Mouse (Mus musculus) intestine, embryonic 16.5 days (tissue): ENCODE measurements at regions not wholly inside any gene's neighbourhood (a gene's known extent, or its start where the extent isn't known, plus 50 kb on each side); places are given as distances from the start of the nearest gene placed in this dataset.

Source experiments
- ATAC-seq: fragments of 200-750 bp; cut with Nextera tagmentation; 2 replicates; pipeline ENCODE4 v1.8.0; 2017; ENCODE audit warnings: moderate TSS enrichment, moderate library complexity
- H3K27ac ChIP-seq: fragments of 300-500 bp; sonication (generic); 2 replicates; pipeline ENCODE4 v1.5.1; 2014; ENCODE audit warnings: mild to moderate bottlenecking, low read length
- H3K27me3 ChIP-seq: fragments of 300-500 bp; sonication (generic); replicated peaks from 2 replicates; pipeline ENCODE4 v1.6.1; 2014; ENCODE audit warnings: low read length, control low read depth, mixed read lengths; ENCODE audit not compliant: control insufficient read depth, insufficient read depth
- H3K36me3 ChIP-seq: fragments of 300-500 bp; sonication (generic); 2 replicates; pipeline ENCODE4 v1.6.1; 2014; ENCODE audit warnings: low read length, control low read depth; ENCODE audit not compliant: control insufficient read depth, insufficient read depth
- H3K4me1 ChIP-seq: fragments of 300-500 bp; sonication (generic); 2 replicates; pipeline ENCODE4 v1.6.1; 2014; ENCODE audit warnings: low read length, control low read depth, mixed read lengths; ENCODE audit not compliant: control insufficient read depth, insufficient read depth
- H3K4me2 ChIP-seq: fragments of 300-500 bp; sonication (generic); 2 replicates; pipeline ENCODE4 v1.6.1; 2014; ENCODE audit warnings: low read depth, low read length, control low read depth
- H3K4me3 ChIP-seq: fragments of 300-500 bp; sonication (generic); 2 replicates; pipeline ENCODE4 v1.5.1; 2014; ENCODE audit warnings: mild to moderate bottlenecking, low read length
- H3K9ac ChIP-seq: fragments of 300-500 bp; sonication (generic); 2 replicates; pipeline ENCODE4 v1.6.1; 2014; ENCODE audit warnings: low read depth, low read length
- H3K9me3 ChIP-seq: fragments of 300-500 bp; sonication (generic); 2 replicates; pipeline ENCODE4 v1.6.1; 2016; ENCODE audit warnings: low read length, control low read depth; ENCODE audit not compliant: control insufficient read depth
- WGBS: fragments of 180-500 bp; shearing (Covaris S2); extraction: QIAGEN DNeasy Blood & Tissue Kit; methylation state at CpG from one replicate; pipeline ENCODE4 v1.1.7; 2014; 5-methylcytosine and 5-hydroxymethylcytosine counted together

DNA sequence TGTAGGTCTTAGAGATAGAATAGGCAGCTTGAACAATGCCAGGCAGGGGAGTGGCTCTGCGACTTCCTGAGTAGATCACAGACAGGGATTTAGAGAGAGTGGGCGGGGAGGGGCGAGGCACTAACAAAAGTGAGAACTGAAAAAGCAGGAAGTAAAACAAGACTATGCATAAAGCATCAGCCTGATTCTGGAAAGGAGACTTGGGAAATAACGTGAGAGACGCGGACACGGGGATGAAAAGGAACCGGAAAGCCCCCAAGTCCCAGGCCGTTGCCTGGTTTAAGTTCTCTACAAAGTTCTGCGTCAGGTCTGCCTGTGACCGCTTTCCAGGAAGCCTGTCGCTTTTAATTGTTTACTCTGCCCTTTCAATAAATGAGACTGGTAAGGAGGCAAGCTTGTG, 86.3 kb downstream of the D16Ertd472e start:
- peak overlapping the region; percentile 50 for H3K4me2 ChIP-seq
- no peaks in the 10 kb centered on the region; the same call in 1 of the 2 replicates for H3K9me3 ChIP-seq
- H3K9ac ChIP-seq: peak overlapping the region; percentile 45
- H3K27me3 ChIP-seq: no peaks in the 10 kb centered on the region
- 14% methylated on average over 12 of the region's 12 CpGs for WGBS
- no peak overlapping the region for H3K27ac ChIP-seq
- peak; percentile 73 for ATAC-seq
- no peaks in the 10 kb centered on the region for H3K4me1 ChIP-seq
- peak overlapping the region; percentile 36 for H3K4me3 ChIP-seq
- H3K36me3 ChIP-seq: no peaks in the 10 kb centered on the region

DNA sequence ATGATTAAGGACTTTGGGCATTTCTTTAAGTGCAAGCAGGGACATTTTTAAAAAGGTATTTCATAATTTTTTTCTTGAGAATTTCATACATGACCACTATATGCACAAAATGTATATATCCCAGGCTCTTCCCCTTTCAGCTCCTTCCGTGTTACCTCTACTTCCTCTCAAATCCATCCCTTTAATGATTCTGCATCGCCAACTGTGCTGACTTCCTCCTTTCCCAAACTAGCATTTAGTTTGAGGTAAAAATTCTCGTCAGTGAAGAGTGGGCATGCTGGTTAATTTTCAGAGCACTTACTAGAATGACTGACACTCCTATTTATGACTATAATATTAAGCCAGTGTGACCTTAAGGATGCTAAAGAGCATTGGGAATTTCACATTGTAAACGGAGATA, 86.9 kb downstream of the D16Ertd472e start:
- WGBS: 62% methylated on average over 4 of the region's 4 CpGs

GRCm38 (mm10) chr16:78486531-78486930, 90.0 kb downstream of the D16Ertd472e start:
- H3K4me1 ChIP-seq: no peaks in the 10 kb centered on the region
- no peak overlapping the region for H3K9ac ChIP-seq
- no peak overlapping the region for H3K4me3 ChIP-seq
- H3K9me3 ChIP-seq: no peaks in the 10 kb centered on the region
- no peaks in the 10 kb centered on the region for H3K36me3 ChIP-seq
- no peak overlapping the region for H3K27ac ChIP-seq
- no peak overlapping the region for H3K4me2 ChIP-seq
- H3K27me3 ChIP-seq: no peaks in the 10 kb centered on the region
- no peak for ATAC-seq
- 89% methylated on average over 6 of the region's 6 CpGs for WGBS

More for the DNA sequence above, 86.9 kb downstream of the D16Ertd472e start:
- no peak overlapping the region for H3K4me3 ChIP-seq
- no peaks in the 10 kb centered on the region for H3K36me3 ChIP-seq
- no peaks in the 10 kb centered on the region for H3K4me1 ChIP-seq
- no peak for ATAC-seq
- H3K9me3 ChIP-seq: no peaks in the 10 kb centered on the region; the same call in 1 of the 2 replicates
- H3K27me3 ChIP-seq: no peaks in the 10 kb centered on the region
- H3K9ac ChIP-seq: no peak overlapping the region
- H3K27ac ChIP-seq: no peak overlapping the region
- H3K4me2 ChIP-seq: no peak overlapping the region; the same call in 1 of the 2 replicates

DNA sequence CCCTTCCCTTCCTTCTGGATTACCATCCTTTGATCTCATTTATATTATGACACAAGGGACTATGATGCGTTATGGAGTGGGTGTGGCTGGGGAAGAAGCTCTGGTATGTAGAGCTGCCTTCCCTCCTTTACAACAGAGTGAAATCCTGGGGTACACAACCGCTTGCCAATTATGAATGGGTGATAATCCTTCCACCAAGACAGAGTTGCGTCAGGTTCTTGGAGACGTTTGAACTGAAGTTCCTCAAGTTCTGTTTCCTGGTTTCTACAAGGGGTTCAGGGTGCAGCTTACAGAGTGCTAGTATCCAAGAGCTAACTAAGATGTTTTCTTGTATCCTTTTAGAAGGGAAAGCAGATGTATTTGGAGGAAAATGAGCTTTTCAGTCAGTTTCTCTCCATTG, 92.2 kb downstream of the D16Ertd472e start:
- no peak overlapping the region for H3K4me2 ChIP-seq
- H3K36me3 ChIP-seq: no peaks in the 10 kb centered on the region
- no peak overlapping the region for H3K9ac ChIP-seq
- no peak overlapping the region for H3K4me3 ChIP-seq
- H3K27ac ChIP-seq: no peak overlapping the region
- no peaks in the 10 kb centered on the region for H3K27me3 ChIP-seq
- H3K4me1 ChIP-seq: no peaks in the 10 kb centered on the region
- H3K9me3 ChIP-seq: no peaks in the 10 kb centered on the region
- ATAC-seq: no peak
- 93% methylated on average over 4 of the region's 4 CpGs for WGBS

DNA sequence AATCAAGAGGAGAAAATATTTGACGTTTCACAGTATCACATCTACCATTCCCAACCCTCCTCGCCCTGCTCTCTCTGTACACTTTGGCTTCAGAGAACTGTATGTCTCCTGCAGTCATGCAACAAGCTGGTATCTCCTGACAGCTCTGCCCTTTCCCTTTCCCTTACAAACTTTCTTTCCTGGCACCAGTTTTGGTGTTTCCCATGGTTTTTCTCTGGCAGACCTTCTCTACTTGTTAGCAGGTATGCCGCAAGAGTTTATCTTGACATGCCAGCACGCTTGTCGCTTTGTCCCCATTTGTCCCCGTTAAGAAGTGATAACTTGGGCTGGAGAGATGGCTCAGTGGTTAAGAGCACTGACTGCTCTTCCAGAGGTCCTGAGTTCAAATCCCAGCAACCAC, 94.9 kb downstream of the D16Ertd472e start:
- Histone ChIP-seq H3K36me3 (no peaks in the 10 kb centered on the region), H3K4me2 (no peak overlapping the region), H3K27me3 (no peaks in the 10 kb centered on the region), H3K4me3 (no peak overlapping the region), H3K4me1 (no peaks in the 10 kb centered on the region), H3K9ac (no peak overlapping the region), H3K9me3 (no peaks in the 10 kb centered on the region), H3K27ac (no peak overlapping the region)
- ATAC-seq: no peak
- 89% methylated on average over 6 of the region's 6 CpGs for WGBS

DNA sequence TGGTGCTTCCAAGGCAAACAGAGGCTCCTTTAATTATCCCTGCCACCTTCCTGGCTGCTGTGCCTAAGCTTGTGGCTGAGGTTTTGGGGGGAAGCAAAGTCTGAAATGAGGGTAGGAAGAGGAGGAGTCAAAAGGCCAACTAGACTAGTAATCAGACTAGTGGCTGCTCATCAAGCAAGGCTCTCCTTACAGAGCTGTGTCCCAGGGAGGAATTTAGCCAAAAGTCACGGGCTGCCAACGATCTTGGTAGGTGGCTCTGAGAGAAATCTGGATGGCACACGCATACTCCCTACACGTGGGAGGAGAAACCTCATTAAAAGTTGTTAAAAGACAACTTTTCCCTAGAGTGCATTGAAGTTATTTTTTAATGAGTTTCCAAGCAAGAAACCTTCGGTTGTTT, 95.4 kb downstream of the D16Ertd472e start:
- Histone ChIP-seq H3K4me1 (no peaks in the 10 kb centered on the region), H3K9me3 (no peaks in the 10 kb centered on the region), H3K27me3 (no peaks in the 10 kb centered on the region), H3K36me3 (no peaks in the 10 kb centered on the region), H3K27ac (no peak overlapping the region), H3K9ac (no peak overlapping the region), H3K4me2 (no peak overlapping the region), H3K4me3 (no peak overlapping the region)
- 68% methylated on average over 5 of the region's 5 CpGs for WGBS
- ATAC-seq: no peak

DNA sequence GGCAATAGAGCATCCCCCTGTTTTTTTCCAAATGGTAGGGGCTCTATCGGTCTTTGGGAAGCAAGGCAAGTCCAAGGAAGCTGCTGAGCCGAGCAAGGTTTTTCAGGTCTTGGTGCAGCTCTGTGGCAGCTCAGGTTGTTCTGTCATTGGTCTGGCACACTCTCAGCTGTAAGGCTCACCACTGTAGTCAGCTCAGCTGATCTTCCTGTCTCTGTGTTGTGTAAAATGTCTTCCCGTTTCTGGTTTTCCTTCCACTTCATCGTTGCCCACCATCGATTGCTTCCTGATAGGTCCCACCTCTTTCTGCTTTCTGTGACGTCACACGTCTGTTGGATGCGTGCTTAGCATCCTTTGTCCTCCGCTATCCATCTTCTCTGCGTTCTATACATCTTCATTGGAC, 96.2 kb downstream of the D16Ertd472e start:
- no peaks in the 10 kb centered on the region for H3K36me3 ChIP-seq
- H3K9me3 ChIP-seq: no peaks in the 10 kb centered on the region
- WGBS: 93% methylated on average over 10 of the region's 10 CpGs
- no peak for ATAC-seq
- no peak overlapping the region for H3K27ac ChIP-seq
- H3K4me3 ChIP-seq: no peak overlapping the region
- no peak overlapping the region for H3K9ac ChIP-seq
- H3K4me2 ChIP-seq: no peak overlapping the region
- no peaks in the 10 kb centered on the region for H3K4me1 ChIP-seq
- no peaks in the 10 kb centered on the region for H3K27me3 ChIP-seq

GRCm38 (mm10) chr16:78473456-78473855, 96.5 kb upstream of the Btg3 start:
- no peak overlapping the region for H3K9ac ChIP-seq
- H3K4me3 ChIP-seq: no peak overlapping the region
- H3K4me2 ChIP-seq: no peak overlapping the region
- ATAC-seq: no peak
- 80% methylated on average over 7 of the region's 7 CpGs for WGBS
- no peaks in the 10 kb centered on the region for H3K9me3 ChIP-seq
- H3K36me3 ChIP-seq: no peaks in the 10 kb centered on the region
- no peaks in the 10 kb centered on the region for H3K27me3 ChIP-seq
- no peak overlapping the region for H3K27ac ChIP-seq
- no peaks in the 10 kb centered on the region for H3K4me1 ChIP-seq

DNA sequence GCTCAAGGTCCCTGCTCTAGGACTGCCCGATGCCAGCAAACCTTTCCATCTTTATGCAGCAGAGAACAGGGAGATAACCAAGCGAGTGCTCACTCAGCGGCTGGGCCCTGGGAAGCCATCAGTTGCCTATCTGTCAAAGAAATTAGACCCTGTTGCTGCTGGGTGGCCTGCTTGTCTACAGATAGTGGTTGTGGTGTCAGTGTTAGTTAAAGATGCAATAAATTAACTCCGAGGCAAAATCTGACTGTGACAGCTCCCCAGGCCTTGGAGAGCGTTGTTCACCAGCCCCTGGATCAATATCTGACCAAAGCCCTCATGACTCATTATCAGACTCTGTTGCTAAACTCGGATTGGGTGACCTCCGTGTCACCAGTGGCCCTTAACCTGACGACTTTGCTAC, 83.0 kb upstream of the Btg3 start:
- no peak for ATAC-seq
- no peaks in the 10 kb centered on the region for H3K27me3 ChIP-seq
- H3K4me3 ChIP-seq: no peak overlapping the region
- no peak overlapping the region for H3K9ac ChIP-seq
- no peak overlapping the region for H3K27ac ChIP-seq
- 53% methylated on average over 8 of the region's 8 CpGs for WGBS
- no peaks in the 10 kb centered on the region for H3K4me1 ChIP-seq
- no peaks in the 10 kb centered on the region for H3K36me3 ChIP-seq
- H3K4me2 ChIP-seq: no peak overlapping the region
- no peaks in the 10 kb centered on the region for H3K9me3 ChIP-seq

GRCm38 (mm10) chr16:78457731-78458151, 80.7 kb upstream of the Btg3 start:
- H3K27ac ChIP-seq: no peak overlapping the region
- H3K4me3 ChIP-seq: no peak overlapping the region
- 87% methylated on average over 8 of the region's 8 CpGs for WGBS
- no peaks in the 10 kb centered on the region for H3K36me3 ChIP-seq
- no peak for ATAC-seq
- H3K9me3 ChIP-seq: no peaks in the 10 kb centered on the region
- H3K4me2 ChIP-seq: no peak overlapping the region
- H3K4me1 ChIP-seq: no peaks in the 10 kb centered on the region
- no peak overlapping the region for H3K9ac ChIP-seq
- no peaks in the 10 kb centered on the region for H3K27me3 ChIP-seq
